Mouse (Mus musculus): ENCODE measurements around the gene Zscan2. TPM values are rescaled to one million over a fixed set of nuclear protein-coding genes. Genes with fewer than 3 reads are reported as not detected.

Gene Zscan2
- 1 to 10 TPM; 3.2 to 3.7 TPM for total RNA-seq (2023)

DNA sequence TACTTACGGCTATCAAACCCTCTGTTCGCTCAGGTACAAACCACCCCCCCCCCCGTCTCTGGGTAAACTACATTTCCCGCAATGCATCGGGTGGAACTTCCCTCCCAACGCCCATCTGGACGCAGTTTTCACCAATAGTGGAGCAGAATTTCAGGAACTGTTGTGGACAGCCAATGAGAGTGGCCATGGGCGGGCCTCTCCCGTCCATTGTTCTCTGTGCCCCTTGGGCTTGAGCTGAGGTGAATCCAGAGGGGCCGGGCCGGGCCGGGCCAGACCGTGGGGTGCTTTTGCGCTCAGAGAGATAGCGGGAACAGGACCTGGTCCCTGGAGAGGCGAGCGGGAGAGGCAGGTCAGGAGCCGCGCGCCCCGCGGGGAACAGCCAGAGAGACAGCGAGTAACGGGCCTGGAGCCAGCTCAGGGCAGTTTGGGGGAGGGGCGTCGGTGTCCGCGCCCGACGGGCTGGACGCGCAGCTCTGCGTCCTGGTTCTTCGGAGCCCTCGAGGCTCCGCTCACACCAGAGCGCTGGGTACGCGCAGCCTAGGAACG, at the start of gene Zscan2:
Zscan2 (plus strand) TSS at position 192 of the 546 bp plus-strand sequence.

DNA sequence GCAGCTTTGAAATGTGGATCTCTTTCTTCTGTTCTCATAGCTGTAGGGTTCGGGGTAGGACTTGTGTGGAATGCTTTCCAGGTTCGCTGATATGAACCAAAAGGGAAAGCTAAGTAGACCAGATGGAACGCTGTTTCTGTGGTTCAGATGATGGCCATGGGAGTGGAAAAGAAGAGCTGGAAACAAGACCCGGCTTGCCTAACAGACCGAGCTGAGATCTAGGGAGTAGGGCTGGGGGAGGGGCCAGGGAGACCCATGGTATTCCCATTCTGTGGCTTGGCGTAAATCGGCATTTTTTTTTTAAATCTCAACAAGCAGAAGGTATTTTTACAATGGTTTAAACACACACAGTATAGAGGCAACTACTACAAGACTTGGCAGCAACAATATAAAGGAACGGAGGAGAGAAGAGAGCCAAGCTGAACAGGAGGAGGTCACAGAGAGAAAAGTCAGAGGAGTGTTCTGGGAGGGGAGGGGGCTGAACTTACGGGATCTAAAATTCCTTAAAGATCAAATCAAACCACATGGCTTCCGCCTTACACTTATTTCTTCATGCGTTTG, 34.8 kb upstream of the Zscan2 start, which contains the start of gene Iqgap1:
Iqgap1 (minus strand) TSS at position 132 of the 561 bp plus-strand sequence.

DNA sequence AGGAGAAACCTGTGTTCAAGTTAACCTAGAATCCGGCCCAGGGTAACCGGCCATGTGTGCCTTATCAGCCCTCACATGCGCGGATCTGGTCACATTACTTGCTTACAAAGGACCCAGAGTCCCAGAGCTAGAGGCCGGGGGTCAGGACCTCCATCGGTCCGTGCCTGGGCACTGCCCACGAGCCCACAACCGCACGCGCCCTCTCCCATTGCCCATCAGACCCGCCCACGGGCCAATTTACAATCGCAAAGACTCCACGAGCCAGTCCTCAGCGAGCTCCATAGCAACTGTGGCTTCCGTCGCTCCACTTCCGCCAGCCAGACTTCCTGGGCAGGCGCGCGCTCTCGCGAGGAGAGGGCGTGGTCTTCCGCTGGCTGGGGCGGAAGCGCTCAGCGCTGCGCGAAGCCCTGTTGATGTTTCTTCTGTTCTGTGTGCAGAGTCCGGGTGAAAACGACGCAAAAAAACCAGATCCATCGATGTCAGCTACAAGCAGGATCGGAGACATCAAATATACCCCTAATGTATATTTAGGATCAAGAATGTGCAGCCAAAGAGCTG, 40.3 kb downstream of the Zscan2 start, which contains the start of gene Wdr73:
Wdr73 (minus strand) TSS at position 326 of the 558 bp plus-strand sequence.

DNA sequence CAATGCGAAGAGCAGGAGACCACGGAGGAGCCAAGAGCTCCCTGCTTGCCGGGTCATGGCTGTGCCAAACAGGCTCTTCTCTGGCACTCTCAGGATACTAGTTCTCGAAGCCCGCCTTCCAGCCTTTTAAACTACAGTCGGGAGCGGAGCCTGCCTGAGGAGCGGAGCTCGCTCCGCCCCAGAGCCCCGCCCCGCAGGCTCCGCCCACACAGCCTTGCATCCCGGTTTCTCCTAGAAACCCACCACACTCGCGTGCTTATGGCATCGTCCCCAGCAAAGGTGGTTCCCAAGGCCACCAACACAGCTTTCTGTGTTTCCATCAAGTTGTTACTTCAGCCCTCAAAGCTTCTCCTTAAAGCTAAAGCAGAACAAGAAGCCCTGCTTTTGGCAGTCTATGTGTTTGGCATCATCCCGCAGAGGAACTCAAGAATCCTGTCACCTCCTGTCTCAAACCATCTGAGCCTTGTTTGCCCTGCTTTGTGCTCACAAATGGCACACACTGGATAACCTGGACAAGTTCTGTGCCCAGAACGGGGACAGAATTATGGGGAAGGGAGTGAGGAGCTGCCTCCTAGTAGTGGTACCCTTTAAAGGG, 44.3 kb downstream of the Zscan2 start, which contains the start of gene Nmb:
Nmb (minus strand) TSS at position 156 of the 595 bp plus-strand sequence.

Other genes with a start within 250 kb of the Zscan2 start
- 10 to 100 TPM; 23.8 to 25.2 TPM for gene Crtc3, start 172.0 kb upstream of the Zscan2 start, total RNA-seq (2023)
- gene Iqgap1, start 34.9 kb upstream of the Zscan2 start, total RNA-seq (2023) = 100 to 1,000 TPM; 543 to 665 TPM
- 1 to 10 TPM; 6.9 to 7.1 TPM for gene Wdr73, start 40.3 kb downstream of the Zscan2 start, total RNA-seq (2023)
- 1 to 10 TPM; 4.1 to 4.6 TPM for gene Nmb, start 44.2 kb downstream of the Zscan2 start, total RNA-seq (2023)
- gene Sec11a, start 86.9 kb downstream of the Zscan2 start, total RNA-seq (2023) = 10 to 100 TPM; 56.7 to 59.3 TPM
- gene Zfp592, start 132.8 kb downstream of the Zscan2 start, total RNA-seq (2023) = 10 to 100 TPM; 47.9 to 60.4 TPM
- gene Alpk3, start 196.7 kb downstream of the Zscan2 start, total RNA-seq (2023) = under 1 TPM; 0.11 to 0.26 TPM

Measured in neutrophil, adult 83 days (primary cell).